Mouse (Mus musculus): Measurements from ENCODE around the gene Zcchc7. TPM values are rescaled to one million over a fixed set of nuclear protein-coding genes. Genes with fewer than 3 reads are reported as not detected.

The Zcchc7 gene
- polyA plus RNA-seq, 1 experiment from 2014 or later: 40.8 TPM

DNA sequence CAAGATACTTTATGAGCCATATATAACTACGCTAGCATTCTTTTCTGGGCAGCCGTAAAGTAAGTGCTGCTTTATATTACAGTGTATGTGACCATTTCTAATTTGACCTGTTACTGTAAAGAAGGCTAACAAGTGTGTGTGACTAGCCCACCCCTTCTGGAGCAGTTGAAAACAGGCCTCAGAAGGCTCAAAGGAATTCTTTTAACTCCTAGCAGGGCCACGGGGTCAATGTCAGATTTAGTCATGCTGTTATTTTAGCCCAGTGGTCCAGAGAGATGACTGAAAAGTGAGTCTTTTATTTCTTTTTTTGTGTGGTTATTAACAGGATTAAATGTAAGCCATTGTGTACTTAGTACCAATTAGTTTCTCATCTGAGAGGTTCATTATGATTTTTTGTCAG, 22.6 kb downstream of the Zcchc7 start:
- no peak overlapping the region for H3K4me3 ChIP-seq (ENCODE audit: low read depth, low read length)
- no peak overlapping the region for H3K4me2 ChIP-seq (replicated peaks; ENCODE audit: low read depth, low read length)
- TF ChIP-seq EP300 (IDR thresholded peaks at IDR 0.05) (no peak), CTCF (IDR thresholded peaks at IDR 0.05) (no peak)
- whole genome bisulfite sequencing: 72% methylated on average over 3 of the region's 3 CpGs
- H3K4me1 ChIP-seq (ENCODE audit: insufficient read depth, low read depth, low read length): no peaks in the 10 kb centered on the region
- no peak for ATAC-seq
- H3K9ac ChIP-seq (replicated peaks; ENCODE audit: low read depth): no peak overlapping the region
- H3K27me3 ChIP-seq (replicated peaks; ENCODE audit: insufficient read depth, low read length): no peaks in the 10 kb centered on the region
- H3K9me3 ChIP-seq (ENCODE audit: low read length): no peaks in the 10 kb centered on the region
- H3K27ac ChIP-seq (ENCODE audit: low read length): no peak overlapping the region
- DNase-seq (ENCODE audit: low spot score): no peak
- H3K36me3 ChIP-seq (ENCODE audit: insufficient read depth, low read length): no peaks in the 10 kb centered on the region

DNA sequence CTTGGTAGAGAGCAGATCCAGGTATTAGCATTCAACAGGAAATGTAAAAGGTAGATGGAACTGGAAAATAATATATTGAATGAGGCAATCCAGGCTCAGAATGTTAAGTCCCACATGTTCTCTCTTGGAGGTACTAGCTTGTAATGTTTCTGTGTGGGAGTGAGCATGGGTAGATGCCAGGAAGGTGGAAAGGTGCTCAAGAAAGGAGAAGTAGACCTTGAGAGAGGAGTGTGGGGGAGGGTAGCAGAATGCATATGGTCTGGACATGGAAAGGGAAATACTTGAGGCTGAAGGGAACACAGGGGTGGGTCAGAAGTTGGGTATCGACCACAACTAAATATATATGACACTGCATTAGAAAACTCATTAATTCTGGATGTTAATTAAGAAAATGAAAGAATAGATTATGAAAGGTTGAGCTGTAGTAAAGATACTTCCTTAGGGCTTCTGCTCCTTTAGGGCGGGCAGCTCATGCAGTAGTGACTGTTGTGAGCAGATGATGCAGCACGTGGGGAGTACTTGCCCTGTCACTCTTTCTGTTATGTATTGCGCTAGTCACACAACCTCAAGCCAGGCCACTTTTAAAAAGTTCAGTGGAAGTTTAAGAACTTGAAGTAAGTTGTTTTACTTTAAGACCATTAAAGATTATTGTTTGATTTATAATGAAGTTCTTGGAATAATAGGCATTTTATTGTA, 24.9 kb downstream of the Zcchc7 start:
- no peaks in the 10 kb centered on the region for H3K4me1 ChIP-seq (ENCODE audit: insufficient read depth, low read depth, low read length)
- no peaks in the 10 kb centered on the region for H3K27me3 ChIP-seq (replicated peaks; ENCODE audit: insufficient read depth, low read length)
- TF ChIP-seq CTCF (IDR thresholded peaks at IDR 0.05): no peak
- no peak for TF ChIP-seq EP300 (IDR thresholded peaks at IDR 0.05)
- 70% methylated on average over 4 of the region's 4 CpGs for WGBS
- H3K9ac ChIP-seq (replicated peaks; ENCODE audit: low read depth): no peak overlapping the region
- no peaks in the 10 kb centered on the region for H3K9me3 ChIP-seq (ENCODE audit: low read length)
- ATAC-seq: peak; percentile 32; the same call in 1 of the 2 replicates
- H3K4me3 ChIP-seq (ENCODE audit: low read depth, low read length): no peak overlapping the region
- peak; percentile 15 for DNase-seq (ENCODE audit: low spot score)
- no peak overlapping the region for H3K4me2 ChIP-seq (replicated peaks; ENCODE audit: low read depth, low read length)
- no peak overlapping the region for H3K27ac ChIP-seq (ENCODE audit: low read length)
- H3K36me3 ChIP-seq (ENCODE audit: insufficient read depth, low read length): no peaks in the 10 kb centered on the region

DNA sequence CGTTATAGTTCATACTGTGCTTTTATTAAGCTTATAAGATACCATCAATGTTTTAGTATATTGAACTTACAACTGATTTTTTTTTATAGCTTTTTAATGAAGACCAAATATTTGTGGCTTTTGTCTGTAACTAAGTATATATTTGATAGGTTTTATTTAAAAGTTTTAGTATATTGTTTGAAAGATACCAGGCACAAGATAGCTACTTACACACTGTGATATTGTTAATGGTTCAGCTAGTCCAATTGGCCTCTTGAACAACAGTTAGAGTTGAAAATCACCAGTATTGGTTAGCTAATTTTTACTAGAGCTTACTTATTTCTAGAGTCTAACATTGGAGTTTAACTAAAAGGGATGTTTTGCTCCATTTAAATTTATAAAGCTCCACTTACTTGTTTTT, 25.8 kb downstream of the Zcchc7 start:
- 84% methylated on average over 1 of the region's 1 CpGs for WGBS

DNA sequence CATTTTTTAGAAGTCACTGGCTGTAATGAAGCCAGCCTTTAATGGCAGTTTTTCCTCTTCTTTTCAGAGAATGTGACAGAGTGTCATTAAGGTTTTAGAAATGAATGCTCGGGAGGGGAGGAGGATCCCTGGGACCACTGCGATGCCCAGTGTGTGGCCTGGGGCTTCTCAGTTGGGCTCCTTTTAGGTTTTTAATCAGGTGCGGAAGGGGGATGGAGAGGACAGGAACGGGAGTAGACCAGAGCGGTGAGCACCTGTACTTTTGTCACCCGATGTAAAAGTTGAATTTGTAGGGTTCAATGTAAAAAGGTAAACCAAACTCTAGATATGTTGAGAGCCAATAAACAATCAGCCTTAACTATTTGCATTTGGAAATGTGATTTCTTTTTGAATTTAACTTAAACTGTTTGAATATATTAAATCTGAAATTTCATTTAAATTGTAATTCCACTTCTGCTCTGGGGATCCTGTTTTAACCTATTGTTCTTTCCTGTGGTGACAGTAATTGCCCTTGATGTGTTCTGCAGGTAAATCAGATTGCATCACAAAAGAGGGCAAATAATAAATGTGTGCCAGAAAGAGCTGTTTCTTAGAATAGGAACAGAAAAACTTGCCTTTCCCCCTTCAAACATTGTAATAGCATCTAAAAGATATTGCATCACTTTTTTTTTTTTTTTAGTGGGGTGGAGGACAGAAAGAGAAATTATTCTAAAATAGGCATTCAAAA, 28.1 kb downstream of the Zcchc7 start:
- Histone ChIP-seq H3K4me1 (ENCODE audit: insufficient read depth, low read depth, low read length) (no peaks in the 10 kb centered on the region), H3K36me3 (ENCODE audit: insufficient read depth, low read length) (no peaks in the 10 kb centered on the region), H3K4me3 (ENCODE audit: low read depth, low read length) (no peak overlapping the region), H3K9me3 (ENCODE audit: low read length) (no peaks in the 10 kb centered on the region), H3K9ac (replicated peaks; ENCODE audit: low read depth) (no peak overlapping the region), H3K4me2 (replicated peaks; ENCODE audit: low read depth, low read length) (no peak overlapping the region), H3K27me3 (replicated peaks; ENCODE audit: insufficient read depth, low read length) (no peaks in the 10 kb centered on the region), H3K27ac (ENCODE audit: low read length) (no peak overlapping the region)
- no peak for ATAC-seq
- TF ChIP-seq EP300 (IDR thresholded peaks at IDR 0.05) (no peak), CTCF (IDR thresholded peaks at IDR 0.05) (no peak)
- DNase-seq (ENCODE audit: low spot score): no peak
- WGBS: 62% methylated on average over 6 of the region's 6 CpGs

More for the DNA sequence above, 25.8 kb downstream of the Zcchc7 start:
- Histone ChIP-seq H3K27ac (ENCODE audit: low read length) (no peak overlapping the region), H3K27me3 (replicated peaks; ENCODE audit: insufficient read depth, low read length) (no peaks in the 10 kb centered on the region), H3K9ac (replicated peaks; ENCODE audit: low read depth) (no peak overlapping the region), H3K4me2 (replicated peaks; ENCODE audit: low read depth, low read length) (no peak overlapping the region), H3K36me3 (ENCODE audit: insufficient read depth, low read length) (no peaks in the 10 kb centered on the region), H3K4me3 (ENCODE audit: low read depth, low read length) (no peak overlapping the region), H3K9me3 (ENCODE audit: low read length) (no peaks in the 10 kb centered on the region), H3K4me1 (ENCODE audit: insufficient read depth, low read depth, low read length) (no peaks in the 10 kb centered on the region)
- no peak for ATAC-seq
- DNase-seq (ENCODE audit: low spot score): no peak
- TF ChIP-seq EP300 (IDR thresholded peaks at IDR 0.05): no peak
- TF ChIP-seq CTCF (IDR thresholded peaks at IDR 0.05): no peak

DNA sequence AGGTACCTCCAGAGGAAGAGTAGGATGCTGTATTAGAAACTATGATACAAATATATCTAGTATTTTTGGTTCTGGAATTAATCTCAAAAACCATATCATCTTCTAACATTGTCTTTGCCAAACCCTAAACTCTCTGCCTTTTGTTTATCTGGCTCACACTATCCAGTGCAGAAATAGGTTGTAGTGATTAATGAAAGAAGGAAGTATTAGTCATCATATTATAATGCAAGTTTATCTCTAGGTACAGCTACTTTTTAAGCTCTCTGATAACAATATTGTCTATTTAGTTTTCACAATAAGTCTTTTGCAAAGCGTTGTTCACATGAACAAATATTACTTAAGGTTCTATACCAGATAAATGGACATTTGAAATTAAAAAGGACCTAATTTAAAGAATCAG, 57.2 kb downstream of the Zcchc7 start:
- H3K4me1 ChIP-seq (ENCODE audit: insufficient read depth, low read depth, low read length): no peaks in the 10 kb centered on the region
- no peak overlapping the region for H3K9ac ChIP-seq (replicated peaks; ENCODE audit: low read depth)
- H3K4me3 ChIP-seq (ENCODE audit: low read depth, low read length): no peak overlapping the region
- ATAC-seq (no peak), DNase-seq (ENCODE audit: low spot score) (no peak)
- WGBS: 58% methylated on average over 1 of the region's 1 CpGs
- no peak overlapping the region for H3K27ac ChIP-seq (ENCODE audit: low read length)
- no peaks in the 10 kb centered on the region for H3K27me3 ChIP-seq (replicated peaks; ENCODE audit: insufficient read depth, low read length)
- no peak for TF ChIP-seq EP300 (IDR thresholded peaks at IDR 0.05)
- TF ChIP-seq CTCF (IDR thresholded peaks at IDR 0.05): no peak
- no peaks in the 10 kb centered on the region for H3K9me3 ChIP-seq (ENCODE audit: low read length)
- no peaks in the 10 kb centered on the region for H3K36me3 ChIP-seq (ENCODE audit: insufficient read depth, low read length)
- no peak overlapping the region for H3K4me2 ChIP-seq (replicated peaks; ENCODE audit: low read depth, low read length)

DNA sequence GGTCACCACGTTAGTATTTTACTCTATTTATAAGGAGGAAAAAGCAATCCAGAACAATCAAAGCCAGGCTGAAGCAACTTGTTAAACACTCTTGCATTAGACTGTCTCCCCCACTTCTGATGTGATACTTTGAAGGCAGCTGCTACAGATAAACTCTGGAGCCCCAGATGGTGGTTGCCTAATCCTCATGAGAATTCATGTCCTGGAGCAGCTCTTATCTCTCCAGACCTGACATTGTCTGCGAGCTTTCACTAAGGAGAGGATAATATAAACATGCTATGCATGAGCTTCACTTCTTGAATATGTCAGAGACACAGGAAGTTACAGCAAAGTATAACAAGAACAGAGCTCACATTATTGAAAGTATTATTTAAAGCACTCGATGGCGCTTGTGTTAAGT, 58.1 kb downstream of the Zcchc7 start:
- no peaks in the 10 kb centered on the region for H3K36me3 ChIP-seq (ENCODE audit: insufficient read depth, low read length)
- 10% methylated on average over 4 of the region's 4 CpGs for WGBS
- H3K4me3 ChIP-seq (ENCODE audit: low read depth, low read length): no peak overlapping the region
- no peaks in the 10 kb centered on the region for H3K9me3 ChIP-seq (ENCODE audit: low read length)
- DNase-seq (ENCODE audit: low spot score) (peak; percentile 49), ATAC-seq (peak; percentile 44; the same call in 1 of the 2 replicates)
- no peak overlapping the region for H3K27ac ChIP-seq (ENCODE audit: low read length)
- H3K4me2 ChIP-seq (replicated peaks; ENCODE audit: low read depth, low read length): no peak overlapping the region
- H3K27me3 ChIP-seq (replicated peaks; ENCODE audit: insufficient read depth, low read length): no peaks in the 10 kb centered on the region
- H3K4me1 ChIP-seq (ENCODE audit: insufficient read depth, low read depth, low read length): no peaks in the 10 kb centered on the region
- no peak for TF ChIP-seq CTCF (IDR thresholded peaks at IDR 0.05)
- TF ChIP-seq EP300 (IDR thresholded peaks at IDR 0.05): peak; percentile 36; the same call in 1 of the 2 replicates
- H3K9ac ChIP-seq (replicated peaks; ENCODE audit: low read depth): no peak overlapping the region

All from lung, postnatal 0 days (tissue).